Mouse (Mus musculus): ENCODE data around the gene Stat5b. TPM values are rescaled to one million over a fixed set of nuclear protein-coding genes. Genes with fewer than 3 reads are reported as not detected.
A peak's percentile ranks its signal among the peaks of the same experiment; 100 is the strongest.
"Not testable (repeated sequence)": the region's sequence is repeated elsewhere in the genome, so short reads cannot be mapped to it uniquely, and the experiment has no call there.

Gene Stat5b
- polyA plus RNA-seq, 1 experiment from 2014 or later, result 13.4 TPM

- H3K36me3 ChIP-seq (ENCODE audit: control insufficient read depth, insufficient read depth, low read length), result 0 out of 2 replicates have a peak, but pooled peaks cover 2% of the 10 kb centered on the region
- no peaks in the 10 kb centered on the region for H3K9me3 ChIP-seq (ENCODE audit: control insufficient read depth, low read length)
- no peak overlapping the region for H3K9ac ChIP-seq (ENCODE audit: low read depth, low read length)
- H3K27ac ChIP-seq (ENCODE audit: low read depth, low read length), result no peak overlapping the region; the same call in 1 of the 2 replicates
- no peaks in the 10 kb centered on the region for H3K27me3 ChIP-seq (ENCODE audit: control insufficient read depth, insufficient read depth, low read length)
- H3K4me3 ChIP-seq (ENCODE audit: low read depth, low read length), result no peak overlapping the region
- H3K4me2 ChIP-seq (replicated peaks; ENCODE audit: low read depth, low read length), result no peak overlapping the region
- WGBS, result 80% methylated on average over 20 of the region's 20 CpGs
- H3K4me1 ChIP-seq (replicated peaks; ENCODE audit: control insufficient read depth, insufficient read depth, low read length), result no peaks in the 10 kb centered on the region
- ATAC-seq (ENCODE audit: low FRiP score) (no peak), DNase-seq (ENCODE audit: low spot score) (no peak)
These were observed 43.9 kb downstream of the Stat5b start for GRCm38 (mm10) chr11:100806380-100807305.

DNA sequence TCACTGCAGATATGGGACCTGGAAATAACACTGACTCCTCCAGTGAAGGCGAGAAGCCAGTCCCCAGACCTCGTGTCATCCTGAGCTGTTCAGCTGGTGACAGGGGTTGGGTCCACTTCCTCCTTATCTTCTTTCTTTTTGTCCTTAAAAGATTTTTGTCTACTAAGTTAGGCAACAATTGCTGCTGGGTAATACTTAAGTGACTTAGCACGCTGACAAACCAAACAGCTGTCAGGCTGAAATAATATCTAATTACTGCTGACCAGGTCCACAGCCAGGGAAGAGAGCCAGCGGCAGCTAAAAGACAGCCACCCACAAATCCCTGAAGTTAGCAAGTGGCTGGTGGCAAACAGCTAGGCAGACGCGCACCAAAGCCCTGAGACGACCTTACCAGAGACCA, 45.0 kb downstream of the Stat5b start:
- Histone ChIP-seq H3K9me3 (ENCODE audit: control insufficient read depth, low read length) (no peaks in the 10 kb centered on the region), H3K36me3 (ENCODE audit: control insufficient read depth, insufficient read depth, low read length) (0 out of 2 replicates have a peak, but pooled peaks cover 2% of the 10 kb centered on the region), H3K4me2 (replicated peaks; ENCODE audit: low read depth, low read length) (no peak overlapping the region), H3K4me3 (ENCODE audit: low read depth, low read length) (no peak overlapping the region), H3K27ac (ENCODE audit: low read depth, low read length) (no peak overlapping the region), H3K4me1 (replicated peaks; ENCODE audit: control insufficient read depth, insufficient read depth, low read length) (no peaks in the 10 kb centered on the region), H3K27me3 (ENCODE audit: control insufficient read depth, insufficient read depth, low read length) (no peaks in the 10 kb centered on the region), H3K9ac (ENCODE audit: low read depth, low read length) (no peak overlapping the region)
- WGBS, result 87% methylated on average over 7 of the region's 7 CpGs
- DNase-seq (ENCODE audit: low spot score) (no peak), ATAC-seq (ENCODE audit: low FRiP score) (no peak)

DNA sequence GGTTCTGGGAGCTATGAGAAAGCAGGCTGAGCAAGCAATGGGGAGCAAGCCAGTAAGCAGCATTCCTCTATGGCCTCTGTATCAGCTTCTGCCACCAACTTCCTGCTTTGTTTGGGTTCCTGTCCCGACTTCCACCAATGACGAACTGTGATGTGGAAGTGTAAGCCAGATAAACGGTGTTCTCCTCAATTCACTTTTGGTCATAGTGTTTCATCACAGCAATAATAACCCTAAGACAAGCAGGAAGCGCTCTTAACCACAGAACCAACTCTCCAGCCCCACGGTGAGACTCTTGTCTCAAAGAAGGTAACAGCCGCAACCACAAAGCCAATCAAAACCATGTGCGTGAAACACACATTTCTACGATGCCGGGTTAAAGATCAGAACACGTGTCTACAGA, 46.1 kb downstream of the Stat5b start:
- H3K4me3 ChIP-seq (ENCODE audit: low read depth, low read length), result no peak overlapping the region
- WGBS, result 93% methylated on average over 10 of the region's 10 CpGs
- no peaks in the 10 kb centered on the region for H3K9me3 ChIP-seq (ENCODE audit: control insufficient read depth, low read length)
- H3K27ac ChIP-seq (ENCODE audit: low read depth, low read length), result no peak overlapping the region
- H3K36me3 ChIP-seq (ENCODE audit: control insufficient read depth, insufficient read depth, low read length), result 0 out of 2 replicates have a peak, but pooled peaks cover 2% of the 10 kb centered on the region
- ATAC-seq (ENCODE audit: low FRiP score), result no peak
- DNase-seq (ENCODE audit: low spot score), result no peak
- H3K4me2 ChIP-seq (replicated peaks; ENCODE audit: low read depth, low read length), result no peak overlapping the region
- no peak overlapping the region for H3K9ac ChIP-seq (ENCODE audit: low read depth, low read length)
- H3K4me1 ChIP-seq (replicated peaks; ENCODE audit: control insufficient read depth, insufficient read depth, low read length), result no peaks in the 10 kb centered on the region
- no peaks in the 10 kb centered on the region for H3K27me3 ChIP-seq (ENCODE audit: control insufficient read depth, insufficient read depth, low read length)

- Histone ChIP-seq H3K27me3 (ENCODE audit: control insufficient read depth, insufficient read depth, low read length) (no peaks in the 10 kb centered on the region), H3K36me3 (ENCODE audit: control insufficient read depth, insufficient read depth, low read length) (0 out of 2 replicates have a peak, but pooled peaks cover 2% of the 10 kb centered on the region), H3K4me3 (ENCODE audit: low read depth, low read length) (no peak overlapping the region), H3K27ac (ENCODE audit: low read depth, low read length) (no peak overlapping the region), H3K4me2 (replicated peaks; ENCODE audit: low read depth, low read length) (no peak overlapping the region), H3K9ac (ENCODE audit: low read depth, low read length) (no peak overlapping the region), H3K9me3 (ENCODE audit: control insufficient read depth, low read length) (no peaks in the 10 kb centered on the region), H3K4me1 (replicated peaks; ENCODE audit: control insufficient read depth, insufficient read depth, low read length) (no peaks in the 10 kb centered on the region)
- ATAC-seq (ENCODE audit: low FRiP score), result no peak
- DNase-seq (ENCODE audit: low spot score), result peak; percentile 11
- WGBS, result 78% methylated on average over 5 of the region's 5 CpGs
These were observed 51.1 kb downstream of the Stat5b start for GRCm38 (mm10) chr11:100799426-100799825.

- DNase-seq (ENCODE audit: low spot score) (no peak), ATAC-seq (ENCODE audit: low FRiP score) (no peak)
- H3K9ac ChIP-seq (ENCODE audit: low read depth, low read length), result no peak overlapping the region
- H3K9me3 ChIP-seq (ENCODE audit: control insufficient read depth, low read length), result no peaks in the 10 kb centered on the region
- no peaks in the 10 kb centered on the region for H3K36me3 ChIP-seq (ENCODE audit: control insufficient read depth, insufficient read depth, low read length)
- no peaks in the 10 kb centered on the region for H3K27me3 ChIP-seq (ENCODE audit: control insufficient read depth, insufficient read depth, low read length)
- H3K4me1 ChIP-seq (replicated peaks; ENCODE audit: control insufficient read depth, insufficient read depth, low read length), result no peaks in the 10 kb centered on the region
- 68% methylated on average over 8 of the region's 8 CpGs for WGBS
- H3K27ac ChIP-seq (ENCODE audit: low read depth, low read length), result no peak overlapping the region
- H3K4me3 ChIP-seq (ENCODE audit: low read depth, low read length), result no peak overlapping the region
- no peak overlapping the region for H3K4me2 ChIP-seq (replicated peaks; ENCODE audit: low read depth, low read length)
These were observed 53.9 kb downstream of the Stat5b start for GRCm38 (mm10) chr11:100796585-100796984.

GRCm38 (mm10) chr11:100795386-100795785, 55.1 kb downstream of the Stat5b start:
- Histone ChIP-seq H3K4me1 (replicated peaks; ENCODE audit: control insufficient read depth, insufficient read depth, low read length) (no peaks in the 10 kb centered on the region), H3K36me3 (ENCODE audit: control insufficient read depth, insufficient read depth, low read length) (no peaks in the 10 kb centered on the region), H3K4me2 (replicated peaks; ENCODE audit: low read depth, low read length) (no peak overlapping the region), H3K4me3 (ENCODE audit: low read depth, low read length) (no peak overlapping the region), H3K9me3 (ENCODE audit: control insufficient read depth, low read length) (no peaks in the 10 kb centered on the region), H3K9ac (ENCODE audit: low read depth, low read length) (no peak overlapping the region), H3K27ac (ENCODE audit: low read depth, low read length) (no peak overlapping the region), H3K27me3 (ENCODE audit: control insufficient read depth, insufficient read depth, low read length) (no peaks in the 10 kb centered on the region)
- ATAC-seq (ENCODE audit: low FRiP score) (no peak), DNase-seq (ENCODE audit: low spot score) (no peak)
- 92% methylated on average over 2 of the region's 2 CpGs for WGBS

GRCm38 (mm10) chr11:100791457-100792049, 59.0 kb downstream of the Stat5b start:
- Histone ChIP-seq H3K27me3 (ENCODE audit: control insufficient read depth, insufficient read depth, low read length) (no peaks in the 10 kb centered on the region), H3K36me3 (ENCODE audit: control insufficient read depth, insufficient read depth, low read length) (no peaks in the 10 kb centered on the region), H3K9me3 (ENCODE audit: control insufficient read depth, low read length) (no peaks in the 10 kb centered on the region), H3K27ac (ENCODE audit: low read depth, low read length) (no peak overlapping the region), H3K9ac (ENCODE audit: low read depth, low read length) (no peak overlapping the region), H3K4me3 (ENCODE audit: low read depth, low read length) (no peak overlapping the region), H3K4me1 (replicated peaks; ENCODE audit: control insufficient read depth, insufficient read depth, low read length) (no peaks in the 10 kb centered on the region), H3K4me2 (replicated peaks; ENCODE audit: low read depth, low read length) (no peak overlapping the region)
- ATAC-seq (ENCODE audit: low FRiP score) (no peak), DNase-seq (ENCODE audit: low spot score) (no peak)
- WGBS, result 88% methylated on average over 2 of the region's 2 CpGs

DNA sequence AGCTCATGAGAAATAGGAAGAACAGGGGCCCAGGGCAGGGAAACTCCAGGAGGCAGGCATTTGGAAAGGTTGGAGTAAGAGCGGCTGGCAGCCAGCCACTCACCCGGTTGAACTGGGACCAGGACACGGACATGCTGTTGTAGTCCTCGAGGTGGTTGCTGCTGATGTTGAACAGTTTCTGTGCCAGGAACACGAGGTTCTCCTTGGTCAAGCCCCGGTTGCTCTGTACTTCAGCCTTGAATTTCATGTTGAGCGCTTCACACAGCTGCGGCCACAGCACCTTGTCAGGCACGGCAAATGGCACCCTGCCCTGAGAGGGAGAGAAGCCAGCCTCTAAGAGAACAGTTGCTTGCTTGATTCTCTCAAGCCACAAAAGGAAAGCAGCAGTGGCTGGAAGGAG, 59.9 kb downstream of the Stat5b start:
- H3K27me3 ChIP-seq (ENCODE audit: control insufficient read depth, insufficient read depth, low read length); H3K9me3 ChIP-seq (ENCODE audit: control insufficient read depth, low read length); H3K36me3 ChIP-seq (ENCODE audit: control insufficient read depth, insufficient read depth, low read length); H3K4me1 ChIP-seq (replicated peaks; ENCODE audit: control insufficient read depth, insufficient read depth, low read length); H3K27ac ChIP-seq (ENCODE audit: low read depth, low read length); ATAC-seq (ENCODE audit: low FRiP score); H3K4me3 ChIP-seq (ENCODE audit: low read depth, low read length); DNase-seq (ENCODE audit: low spot score); H3K4me2 ChIP-seq (replicated peaks; ENCODE audit: low read depth, low read length); H3K9ac ChIP-seq (ENCODE audit: low read depth, low read length): not testable (repeated sequence)
- WGBS, result 90% methylated on average over 9 of the region's 9 CpGs
